In genomic region chr3:89227307-89228179, GRCm38 (mm10) we compare ENCODE assay signal across 8 mouse cellular contexts. TPM values are rescaled to one million over a fixed set of nuclear protein-coding genes. Genes with fewer than 3 reads are reported as not detected.
DNase-seq lines count a peak whose midpoint lies in the region; ATAC-seq and TF ChIP-seq lines count a peak whose summit lies in the region.

No protein-coding gene starts in this region.

- H3K9ac ChIP-seq in forebrain, embryonic 16.5 days (replicated peaks; ENCODE audit: low read depth, low read length): peak overlapping the region; percentile 58
- H3K9ac ChIP-seq in liver, postnatal 0 days (replicated peaks): no peak overlapping the region; the same call in 1 of the 2 replicates
- H3K9ac ChIP-seq in neural tube, embryonic 12.5 days: peak overlapping the region; percentile 77

- no peak for TF ChIP-seq EP300 in liver, postnatal 0 days (IDR thresholded peaks at IDR 0.05; ENCODE audit: low read depth)

- no peaks in the 10 kb centered on the region for H3K9me3 ChIP-seq in forebrain, embryonic 16.5 days (ENCODE audit: control insufficient read depth, low read length)
- no peaks in the 10 kb centered on the region for H3K9me3 ChIP-seq in liver, postnatal 0 days (ENCODE audit: low read length)
- H3K9me3 ChIP-seq in neural tube, embryonic 12.5 days: no peaks in the 10 kb centered on the region

- no peaks in the 10 kb centered on the region for H3K27me3 ChIP-seq in forebrain, embryonic 16.5 days (replicated peaks; ENCODE audit: control insufficient read depth, insufficient read depth, low read length)
- H3K27me3 ChIP-seq in liver, postnatal 0 days (ENCODE audit: insufficient read depth, low read length): peaks cover 48% of the 10 kb centered on the region
- H3K27me3 ChIP-seq in neural tube, embryonic 12.5 days (replicated peaks): no peaks in the 10 kb centered on the region; the same call in 1 of the 2 replicates
- no peaks in the 10 kb centered on the region for H3K27me3 ChIP-seq in thymus, adult 2 months (ENCODE audit: control insufficient read depth, insufficient read depth, low read length)

- H3K4me2 ChIP-seq in forebrain, embryonic 16.5 days (ENCODE audit: low read length): peak overlapping the region; percentile 71
- peak overlapping the region; percentile 81 for H3K4me2 ChIP-seq in liver, postnatal 0 days (ENCODE audit: low read depth, low read length)
- peak overlapping the region; percentile 85 for H3K4me2 ChIP-seq in neural tube, embryonic 12.5 days (replicated peaks)

- H3K27ac ChIP-seq in forebrain, embryonic 16.5 days (ENCODE audit: low read length): peak overlapping the region; percentile 89
- no peak overlapping the region for H3K27ac ChIP-seq in liver, postnatal 0 days (ENCODE audit: low read depth)
- peak overlapping the region; percentile 80 for H3K27ac ChIP-seq in neural tube, embryonic 12.5 days
- no peak overlapping the region for H3K27ac ChIP-seq in thymus, adult 2 months (ENCODE audit: control insufficient read depth, insufficient read depth, low read length)

- H3K36me3 ChIP-seq in forebrain, embryonic 16.5 days (ENCODE audit: control insufficient read depth, insufficient read depth): no peaks in the 10 kb centered on the region
- no peaks in the 10 kb centered on the region for H3K36me3 ChIP-seq in liver, postnatal 0 days (replicated peaks; ENCODE audit: insufficient read depth, low read length)
- peaks cover 21% of the 10 kb centered on the region for H3K36me3 ChIP-seq in neural tube, embryonic 12.5 days
- no peaks in the 10 kb centered on the region for H3K36me3 ChIP-seq in thymus, adult 2 months (ENCODE audit: control insufficient read depth, insufficient read depth, low read length)

- TF ChIP-seq CTCF in liver, postnatal 0 days (IDR thresholded peaks at IDR 0.05; ENCODE audit: low read depth): no peak
- 0 out of 2 replicates have a peak, but pooled peaks have one; percentile 14 for TF ChIP-seq CTCF in thymus, adult 2 months (IDR thresholded peaks at IDR 0.05; ENCODE audit: borderline replicate concordance, control insufficient read depth, extremely low read depth, insufficient read depth, low read length, poor library complexity)

- H3K4me1 ChIP-seq in forebrain, embryonic 16.5 days (replicated peaks; ENCODE audit: control insufficient read depth, insufficient read depth, low read length): peaks cover 55% of the 10 kb centered on the region
- H3K4me1 ChIP-seq in liver, postnatal 0 days (ENCODE audit: insufficient read depth): peaks cover 10% of the 10 kb centered on the region
- H3K4me1 ChIP-seq in neural tube, embryonic 12.5 days: peaks cover 65% of the 10 kb centered on the region
- H3K4me1 ChIP-seq in thymus, adult 2 months (replicated peaks; ENCODE audit: control insufficient read depth, insufficient read depth, low read length): peaks cover 16% of the 10 kb centered on the region

- ATAC-seq in forebrain, embryonic 16.5 days: peak; percentile 87
- peak; percentile 40 for ATAC-seq in liver, postnatal 0 days
- peak; percentile 69 for ATAC-seq in neural tube, embryonic 12.5 days (ENCODE audit: low FRiP score, low read depth)

- peak; percentile 97 for DNase-seq in ES-CJ7 (ENCODE audit: low read depth, low spot score)
- peak; percentile 96 for DNase-seq in brain, adult 2 months (ENCODE audit: low read depth, low spot score)
- DNase-seq in heart, postnatal 36 days: peak; percentile 75 to 77
- DNase-seq in layer of hippocampus, adult 18-20 months (ENCODE audit: low spot score in 2 of 2): peak; percentile 93 to 97
- DNase-seq in liver, postnatal 0 days: peak; percentile 66
- DNase-seq in thymus, adult 2 months: peak; percentile 51

- 0 out of 2 replicates have a peak, but pooled peaks have one; percentile 24 for TF ChIP-seq POLR2A in thymus, adult 2 months (IDR thresholded peaks at IDR 0.05; ENCODE audit: control insufficient read depth, extremely low read depth, insufficient read depth, low read length, poor library complexity)

- intact Hi-C loops in heart, postnatal 36 days (cut with DNase I): no loop called here

- under 1% methylated on average over 41 of the region's 41 CpGs for WGBS in forebrain, embryonic 16.5 days
- 6% methylated on average over 41 of the region's 41 CpGs for WGBS in liver, postnatal 0 days (ENCODE audit: insufficient replicate concordance)
- 2% methylated on average over 41 of the region's 41 CpGs for WGBS in neural tube, embryonic 12.5 days
- 2% methylated on average over 41 of the region's 41 CpGs for WGBS in thymus, adult 2 months

- peak overlapping the region; percentile 48 for H3K4me3 ChIP-seq in forebrain, embryonic 16.5 days (replicated peaks; ENCODE audit: low read length)
- peak overlapping the region; percentile 57 for H3K4me3 ChIP-seq in liver, postnatal 0 days (ENCODE audit: low read depth, low read length)
- H3K4me3 ChIP-seq in neural tube, embryonic 12.5 days: peak overlapping the region; percentile 64
- H3K4me3 ChIP-seq in thymus, adult 2 months (ENCODE audit: control insufficient read depth, insufficient read depth, low read length): peak overlapping the region; percentile 24

RNA-seq across cellular contexts. Expression of gene Mtx1, which starts 0.7 kb away (rescaled TPM):
- polyA plus RNA-seq in forebrain, embryonic 16.5 days (2015; fragmentation: Nextera tagmentation; extraction: Ambion mirVana): 180 and 183 TPM in 2 replicates
- 10 to 100 TPM; 58.0 to 60.0 TPM for total RNA-seq in heart, postnatal 36 days (2021)
- total RNA-seq in layer of hippocampus, adult 18-20 months (2021): 10 to 100 TPM; 84.9 to 91.6 TPM
- 105 and 111 TPM in 2 replicates for polyA plus RNA-seq in liver, postnatal 0 days (2015; fragmentation: Nextera tagmentation; extraction: Ambion mirVana)
- polyA plus RNA-seq in neural tube, embryonic 12.5 days (2016; fragmentation: Nextera tagmentation; extraction: Ambion mirVana): 174 TPM in 2 replicates
- 209 and 224 TPM in 2 replicates for polyA plus RNA-seq in thymus, adult 2 months (2012; rRNA removed)

RNA-seq across cellular contexts. Expression of gene Muc1, which starts 1.3 kb away (rescaled TPM):
- polyA plus RNA-seq in forebrain, embryonic 16.5 days (2015; fragmentation: Nextera tagmentation; extraction: Ambion mirVana): 1.6 and 1.7 TPM in 2 replicates
- total RNA-seq in heart, postnatal 36 days (2021): under 1 TPM; 0.14 to 0.46 TPM
- under 1 TPM; 0.71 to 0.84 TPM for total RNA-seq in layer of hippocampus, adult 18-20 months (2021)
- 0.40 and 0.56 TPM in 2 replicates for polyA plus RNA-seq in liver, postnatal 0 days (2015; fragmentation: Nextera tagmentation; extraction: Ambion mirVana)
- 0.84 and 1.1 TPM in 2 replicates for polyA plus RNA-seq in neural tube, embryonic 12.5 days (2016; fragmentation: Nextera tagmentation; extraction: Ambion mirVana)
- polyA plus RNA-seq in thymus, adult 2 months (2012; rRNA removed): 14.1 and 14.4 TPM in 2 replicates

RNA-seq across cellular contexts. Expression of gene Thbs3, which starts 12.6 kb away (rescaled TPM):
- 61.5 and 84.2 TPM in 2 replicates for polyA plus RNA-seq in forebrain, embryonic 16.5 days (2015; fragmentation: Nextera tagmentation; extraction: Ambion mirVana)
- total RNA-seq in heart, postnatal 36 days (2021): 1 to 10 TPM; 6.8 to 9.4 TPM
- total RNA-seq in layer of hippocampus, adult 18-20 months (2021): 10 to 100 TPM; 30.5 to 30.7 TPM
- polyA plus RNA-seq in liver, postnatal 0 days (2015; fragmentation: Nextera tagmentation; extraction: Ambion mirVana): 1.3 and 1.8 TPM in 2 replicates
- 46.4 and 48.2 TPM in 2 replicates for polyA plus RNA-seq in neural tube, embryonic 12.5 days (2016; fragmentation: Nextera tagmentation; extraction: Ambion mirVana)
- 7.2 and 10.9 TPM in 2 replicates for polyA plus RNA-seq in thymus, adult 2 months (2012; rRNA removed)

RNA-seq across cellular contexts. Expression of gene Krtcap2, which starts 18.2 kb away (rescaled TPM):
- 187 and 195 TPM in 2 replicates for polyA plus RNA-seq in forebrain, embryonic 16.5 days (2015; fragmentation: Nextera tagmentation; extraction: Ambion mirVana)
- total RNA-seq in heart, postnatal 36 days (2021): 10 to 100 TPM; 82.3 to 87.0 TPM
- total RNA-seq in layer of hippocampus, adult 18-20 months (2021): 10 to 100 TPM; 78.0 to 81.3 TPM
- 141 TPM in 2 replicates for polyA plus RNA-seq in liver, postnatal 0 days (2015; fragmentation: Nextera tagmentation; extraction: Ambion mirVana)
- polyA plus RNA-seq in neural tube, embryonic 12.5 days (2016; fragmentation: Nextera tagmentation; extraction: Ambion mirVana): 232 and 252 TPM in 2 replicates
- 171 and 183 TPM in 2 replicates for polyA plus RNA-seq in thymus, adult 2 months (2012; rRNA removed)

RNA-seq across cellular contexts. Expression of gene Trim46, which starts 18.6 kb away (rescaled TPM):
- 62.5 and 76.1 TPM in 2 replicates for polyA plus RNA-seq in forebrain, embryonic 16.5 days (2015; fragmentation: Nextera tagmentation; extraction: Ambion mirVana)
- total RNA-seq in heart, postnatal 36 days (2021): under 1 TPM; 0.42 to 0.62 TPM
- total RNA-seq in layer of hippocampus, adult 18-20 months (2021): 10 to 100 TPM; 83.1 to 86.0 TPM
- polyA plus RNA-seq in liver, postnatal 0 days (2015; fragmentation: Nextera tagmentation; extraction: Ambion mirVana): 0.06 and 0.21 TPM in 2 replicates
- polyA plus RNA-seq in neural tube, embryonic 12.5 days (2016; fragmentation: Nextera tagmentation; extraction: Ambion mirVana): 32.4 and 33.5 TPM in 2 replicates
- 12.1 and 13.0 TPM in 2 replicates for polyA plus RNA-seq in thymus, adult 2 months (2012; rRNA removed)

Comparison
In these comparisons a context has a peak if more than half of its experiments do, and no peak if none do; other contexts are left out.
1. H3K27ac ChIP-seq: peak in forebrain, embryonic 16.5 days (single experiment) and neural tube, embryonic 12.5 days (single experiment); none in liver, postnatal 0 days (single experiment) and thymus, adult 2 months (single experiment).
2. Peak in every context shown above with its lines, with median percentiles within 50 percentile points of each other: DNase-seq, ATAC-seq, H3K4me2 ChIP-seq and H3K4me3 ChIP-seq.